Mouse (Mus musculus) hindbrain, embryonic 13.5 days (tissue): ENCODE measurements at regions not wholly inside any gene's neighbourhood (a gene's known extent, or its start where the extent isn't known, plus 50 kb on each side); places are given as distances from the start of the nearest gene placed in this dataset.

Experiments used
- ATAC-seq: fragments of 200-750 bp; cut with Nextera tagmentation; 2 replicates; pipeline ENCODE4 v1.8.0; 2017; ENCODE audit warnings: moderate TSS enrichment; ENCODE audit not compliant: low FRiP score
- H3K27ac ChIP-seq: fragments of 300-500 bp; sonication (generic); 2 replicates; pipeline ENCODE4 v1.5.1; 2015; ENCODE audit warnings: inconsistent platforms, mild to moderate bottlenecking, moderate library complexity
- H3K27me3 ChIP-seq: fragments of 300-500 bp; sonication (generic); 2 replicates; pipeline ENCODE4 v1.6.1; 2015; ENCODE audit warnings: mild to moderate bottlenecking, inconsistent platforms
- H3K36me3 ChIP-seq: fragments of 300-500 bp; sonication (generic); 2 replicates; pipeline ENCODE4 v1.6.1; 2015; ENCODE audit warnings: mild to moderate bottlenecking, inconsistent platforms
- H3K4me1 ChIP-seq: fragments of 300-500 bp; sonication (generic); replicated peaks from 2 replicates; pipeline ENCODE4 v1.6.1; 2015; ENCODE audit warnings: inconsistent platforms
- H3K4me2 ChIP-seq: fragments of 300-500 bp; sonication (generic); 2 replicates; pipeline ENCODE4 v1.6.1; 2015; ENCODE audit warnings: inconsistent platforms, mild to moderate bottlenecking, moderate library complexity
- H3K4me3 ChIP-seq: fragments of 300-500 bp; sonication (generic); 2 replicates; pipeline ENCODE4 v1.5.1; 2015; ENCODE audit warnings: mild to moderate bottlenecking, inconsistent platforms
- H3K9ac ChIP-seq: fragments of 300-500 bp; sonication (generic); 2 replicates; pipeline ENCODE4 v1.6.1; 2015; ENCODE audit warnings: mild to moderate bottlenecking, inconsistent platforms
- H3K9me3 ChIP-seq: fragments of 300-500 bp; sonication (generic); 2 replicates; pipeline ENCODE4 v1.6.1; 2016; ENCODE audit warnings: inconsistent platforms
- WGBS: fragments of 180-500 bp; shearing (Covaris S2); methylation state at CpG from one replicate; pipeline ENCODE4 v1.1.7; 2015; 5-methylcytosine and 5-hydroxymethylcytosine counted together

GRCm38 (mm10) chr19:32881443-32881842 is 124.1 kb downstream of the Pten start:
- no peak overlapping the region for H3K4me3 ChIP-seq
- H3K36me3 ChIP-seq = no peaks in the 10 kb centered on the region
- no peak overlapping the region for H3K27ac ChIP-seq
- WGBS = 91% methylated on average over 3 of the region's 3 CpGs
- H3K27me3 ChIP-seq = no peaks in the 10 kb centered on the region
- ATAC-seq = no peak
- H3K4me2 ChIP-seq = no peak overlapping the region
- H3K4me1 ChIP-seq = peaks cover 13% of the 10 kb centered on the region; the same call in 1 of the 2 replicates
- H3K9me3 ChIP-seq = 0 out of 2 replicates have a peak, but pooled peaks cover 2% of the 10 kb centered on the region
- no peak overlapping the region for H3K9ac ChIP-seq

- H3K9me3 ChIP-seq = 0 out of 2 replicates have a peak, but pooled peaks cover 2% of the 10 kb centered on the region
- no peak overlapping the region for H3K4me2 ChIP-seq
- H3K4me3 ChIP-seq = no peak overlapping the region
- peaks cover 13% of the 10 kb centered on the region; the same call in 1 of the 2 replicates for H3K4me1 ChIP-seq
- no peak overlapping the region for H3K27ac ChIP-seq
- no peak for ATAC-seq
- H3K9ac ChIP-seq = no peak overlapping the region
- no peaks in the 10 kb centered on the region for H3K27me3 ChIP-seq
- WGBS = 73% methylated on average over 3 of the region's 3 CpGs
- no peaks in the 10 kb centered on the region for H3K36me3 ChIP-seq
Measured at GRCm38 (mm10) chr19:32884279-32884678, 127.0 kb downstream of the Pten start.

GRCm38 (mm10) chr19:32885481-32886131 is 128.3 kb downstream of the Pten start:
- Histone ChIP-seq H3K9me3 (no peaks in the 10 kb centered on the region), H3K4me1 (peaks cover 13% of the 10 kb centered on the region; the same call in 1 of the 2 replicates), H3K36me3 (no peaks in the 10 kb centered on the region), H3K4me3 (no peak overlapping the region), H3K27ac (no peak overlapping the region), H3K27me3 (no peaks in the 10 kb centered on the region), H3K4me2 (0 out of 2 replicates have a peak overlapping the region, but pooled peaks have one; percentile 2), H3K9ac (no peak overlapping the region)
- peak; percentile 43; the same call in 1 of the 2 replicates for ATAC-seq
- WGBS = 50% methylated on average over 12 of the region's 12 CpGs

- H3K4me3 ChIP-seq = no peak overlapping the region
- H3K9ac ChIP-seq = no peak overlapping the region
- H3K27ac ChIP-seq = no peak overlapping the region
- H3K27me3 ChIP-seq = no peaks in the 10 kb centered on the region
- peaks cover 13% of the 10 kb centered on the region; the same call in 1 of the 2 replicates for H3K4me1 ChIP-seq
- H3K9me3 ChIP-seq = no peaks in the 10 kb centered on the region
- no peak overlapping the region for H3K4me2 ChIP-seq
- H3K36me3 ChIP-seq = no peaks in the 10 kb centered on the region
- WGBS = 74% methylated on average over 7 of the region's 7 CpGs
- no peak for ATAC-seq
Measured at GRCm38 (mm10) chr19:32887190-32887589, 129.9 kb downstream of the Pten start.

- no peak overlapping the region for H3K9ac ChIP-seq
- peaks cover 13% of the 10 kb centered on the region; the same call in 1 of the 2 replicates for H3K4me1 ChIP-seq
- ATAC-seq = no peak
- no peak overlapping the region for H3K4me3 ChIP-seq
- H3K27ac ChIP-seq = no peak overlapping the region
- H3K27me3 ChIP-seq = no peaks in the 10 kb centered on the region
- H3K36me3 ChIP-seq = no peaks in the 10 kb centered on the region
- H3K9me3 ChIP-seq = no peaks in the 10 kb centered on the region
- no peak overlapping the region for H3K4me2 ChIP-seq
- WGBS = 76% methylated on average over 12 of the region's 12 CpGs
Measured at GRCm38 (mm10) chr19:32888616-32889305, 131.5 kb downstream of the Pten start.

GRCm38 (mm10) chr19:32890801-32891200 is 133.5 kb downstream of the Pten start:
- no peak overlapping the region for H3K4me2 ChIP-seq
- H3K9ac ChIP-seq = no peak overlapping the region
- no peaks in the 10 kb centered on the region for H3K27me3 ChIP-seq
- no peak overlapping the region for H3K27ac ChIP-seq
- no peak for ATAC-seq
- no peak overlapping the region for H3K4me3 ChIP-seq
- 90% methylated on average over 6 of the region's 6 CpGs for WGBS
- H3K36me3 ChIP-seq = no peaks in the 10 kb centered on the region
- H3K4me1 ChIP-seq = 0 out of 2 replicates have a peak, but pooled peaks cover 6% of the 10 kb centered on the region
- no peaks in the 10 kb centered on the region for H3K9me3 ChIP-seq

GRCm38 (mm10) chr19:32892469-32892868 is 135.2 kb downstream of the Pten start:
- Histone ChIP-seq H3K27ac (no peak overlapping the region), H3K9me3 (no peaks in the 10 kb centered on the region), H3K4me2 (no peak overlapping the region), H3K4me1 (no peaks in the 10 kb centered on the region), H3K9ac (no peak overlapping the region), H3K27me3 (no peaks in the 10 kb centered on the region), H3K36me3 (no peaks in the 10 kb centered on the region), H3K4me3 (no peak overlapping the region)
- 91% methylated on average over 5 of the region's 5 CpGs for WGBS
- no peak for ATAC-seq

GRCm38 (mm10) chr19:32903454-32904108 is 146.3 kb downstream of the Pten start:
- H3K9me3 ChIP-seq = no peaks in the 10 kb centered on the region
- H3K36me3 ChIP-seq = no peaks in the 10 kb centered on the region
- WGBS = 80% methylated on average over 7 of the region's 7 CpGs
- no peak for ATAC-seq
- no peak overlapping the region for H3K4me3 ChIP-seq
- no peaks in the 10 kb centered on the region for H3K4me1 ChIP-seq
- H3K4me2 ChIP-seq = no peak overlapping the region
- H3K27ac ChIP-seq = no peak overlapping the region
- no peak overlapping the region for H3K9ac ChIP-seq
- H3K27me3 ChIP-seq = no peaks in the 10 kb centered on the region

GRCm38 (mm10) chr19:32904517-32904916 is 147.2 kb downstream of the Pten start:
- H3K4me2 ChIP-seq = no peak overlapping the region
- H3K9ac ChIP-seq = no peak overlapping the region
- ATAC-seq = no peak
- H3K4me1 ChIP-seq = no peaks in the 10 kb centered on the region
- 73% methylated on average over 7 of the region's 7 CpGs for WGBS
- no peaks in the 10 kb centered on the region for H3K27me3 ChIP-seq
- H3K27ac ChIP-seq = no peak overlapping the region
- no peaks in the 10 kb centered on the region for H3K9me3 ChIP-seq
- no peak overlapping the region for H3K4me3 ChIP-seq
- no peaks in the 10 kb centered on the region for H3K36me3 ChIP-seq

GRCm38 (mm10) chr19:32905901-32906431 is 148.7 kb downstream of the Pten start:
- 82% methylated on average over 8 of the region's 8 CpGs for WGBS
- H3K27ac ChIP-seq = peak overlapping the region; percentile 6; the same call in 1 of the 2 replicates
- no peak overlapping the region for H3K4me2 ChIP-seq
- no peaks in the 10 kb centered on the region for H3K9me3 ChIP-seq
- no peak for ATAC-seq
- H3K4me3 ChIP-seq = no peak overlapping the region
- no peaks in the 10 kb centered on the region for H3K36me3 ChIP-seq
- H3K27me3 ChIP-seq = no peaks in the 10 kb centered on the region
- H3K4me1 ChIP-seq = 0 out of 2 replicates have a peak, but pooled peaks cover 7% of the 10 kb centered on the region
- H3K9ac ChIP-seq = no peak overlapping the region

GRCm38 (mm10) chr19:32906820-32907219 is 149.5 kb downstream of the Pten start:
- Histone ChIP-seq H3K4me1 (0 out of 2 replicates have a peak, but pooled peaks cover 7% of the 10 kb centered on the region), H3K36me3 (no peaks in the 10 kb centered on the region), H3K27ac (no peak overlapping the region), H3K27me3 (no peaks in the 10 kb centered on the region), H3K9ac (no peak overlapping the region), H3K4me2 (no peak overlapping the region), H3K4me3 (no peak overlapping the region), H3K9me3 (no peaks in the 10 kb centered on the region)
- 69% methylated on average over 5 of the region's 5 CpGs for WGBS
- ATAC-seq = no peak

GRCm38 (mm10) chr19:32910050-32910462 is 152.8 kb downstream of the Pten start:
- no peak overlapping the region for H3K4me3 ChIP-seq
- no peak for ATAC-seq
- 23% methylated on average over 4 of the region's 4 CpGs for WGBS
- no peak overlapping the region for H3K9ac ChIP-seq
- no peaks in the 10 kb centered on the region for H3K9me3 ChIP-seq
- no peak overlapping the region for H3K4me2 ChIP-seq
- H3K27ac ChIP-seq = no peak overlapping the region
- no peaks in the 10 kb centered on the region for H3K36me3 ChIP-seq
- no peaks in the 10 kb centered on the region for H3K27me3 ChIP-seq
- 0 out of 2 replicates have a peak, but pooled peaks cover 7% of the 10 kb centered on the region for H3K4me1 ChIP-seq
